Mouse (Mus musculus): Measurements from ENCODE around the gene 2300002M23Rik. TPM values are rescaled to one million over a fixed set of nuclear protein-coding genes. Genes with fewer than 3 reads are reported as not detected.

2300002M23Rik gene
- total and polyA plus RNA-seq, 3 experiments = not detected

DNA sequence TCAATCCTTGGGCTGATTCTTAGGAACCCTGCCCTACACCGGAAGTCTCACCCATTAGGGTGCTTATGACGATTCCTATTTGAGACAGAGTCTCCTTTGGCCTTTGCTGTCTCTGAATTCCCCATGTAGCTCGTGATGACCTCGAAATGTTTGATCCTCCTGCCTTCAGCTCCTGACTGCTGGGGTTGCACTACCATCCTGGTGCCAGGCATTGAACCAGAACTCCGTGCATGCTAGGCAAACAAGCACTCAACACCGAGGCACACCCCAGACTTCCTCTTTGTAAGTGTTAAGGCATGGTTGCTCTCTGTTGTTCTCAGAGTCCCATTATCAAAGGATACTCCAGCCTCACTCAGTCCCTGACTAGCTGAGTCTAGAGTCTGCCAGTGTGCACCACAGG lies 23.2 kb upstream of the 2300002M23Rik start:
- H3K36me3 ChIP-seq (ENCODE audit: control insufficient read depth, insufficient read depth, low read length) = no peaks in the 10 kb centered on the region
- H3K4me3 ChIP-seq = no peak overlapping the region
- H3K27me3 ChIP-seq (ENCODE audit: control insufficient read depth, insufficient read depth, low read length) = no peaks in the 10 kb centered on the region
- no peak overlapping the region for H3K9ac ChIP-seq (ENCODE audit: low read depth, low read length)
- no peak overlapping the region for H3K27ac ChIP-seq
- peaks cover 3% of the 10 kb centered on the region for H3K4me1 ChIP-seq (ENCODE audit: control insufficient read depth, insufficient read depth, low read length)
- WGBS = 55% methylated on average over 6 of the region's 6 CpGs
- intact Hi-C loops (cut with DNase I) = loop anchor here (2.0 kb wide), 1 partner anchor 35 kb away; no protein-coding TSS in a partner anchor
- no peak for DNase-seq
- TF ChIP-seq POLR2A (IDR thresholded peaks at IDR 0.05; ENCODE audit: insufficient read depth, low read depth, low read length) = no peak
- no peak for TF ChIP-seq CTCF (IDR thresholded peaks at IDR 0.05)
- H3K79me2 ChIP-seq (replicated peaks; ENCODE audit: control insufficient read depth, insufficient read depth, low read length) = no peaks in the 10 kb centered on the region

GRCm38 (mm10) chr17:35544680-35545079 lies 22.6 kb upstream of the 2300002M23Rik start:
- no peak overlapping the region for H3K9ac ChIP-seq (ENCODE audit: low read depth, low read length)
- DNase-seq = peak; percentile 42 to 70
- TF ChIP-seq EP300 (IDR thresholded peaks at IDR 0.05; ENCODE audit: insufficient read depth, low read depth, low read length) (no peak), CTCF (IDR thresholded peaks at IDR 0.05) (peak; percentile 93)
- no peak overlapping the region for H3K4me3 ChIP-seq
- H3K27me3 ChIP-seq (ENCODE audit: control insufficient read depth, insufficient read depth, low read length) = no peaks in the 10 kb centered on the region
- H3K36me3 ChIP-seq (ENCODE audit: control insufficient read depth, insufficient read depth, low read length) = no peaks in the 10 kb centered on the region
- intact Hi-C loops (cut with DNase I) = loop anchor here (2.0 kb wide), 1 partner anchor 34 kb away; no protein-coding TSS in a partner anchor
- H3K4me1 ChIP-seq (ENCODE audit: control insufficient read depth, insufficient read depth, low read length) = peaks cover 3% of the 10 kb centered on the region
- H3K27ac ChIP-seq = no peak overlapping the region
- WGBS = 36% methylated on average over 6 of the region's 6 CpGs
- no peaks in the 10 kb centered on the region for H3K79me2 ChIP-seq (replicated peaks; ENCODE audit: control insufficient read depth, insufficient read depth, low read length)

DNA sequence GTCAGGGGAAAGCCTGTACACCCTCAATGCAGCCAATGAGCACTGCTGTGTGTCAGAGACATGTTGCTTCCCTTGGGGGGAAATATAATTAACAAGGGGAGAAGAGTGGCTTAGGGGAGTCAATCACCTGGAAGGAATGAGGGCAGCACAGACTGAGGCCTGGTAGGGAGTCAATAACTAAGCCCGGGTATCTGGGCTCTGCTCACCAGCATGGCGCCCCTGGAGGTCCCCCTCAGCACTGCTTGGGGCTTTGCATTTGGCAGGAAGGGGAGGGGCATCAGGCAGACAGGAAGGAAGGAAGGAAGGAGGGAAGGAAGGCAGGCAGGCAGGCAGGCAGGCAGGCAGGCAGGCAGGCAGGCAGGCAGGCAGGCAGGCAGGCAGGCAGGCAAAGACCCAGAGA lies 19.8 kb upstream of the 2300002M23Rik start:
- no peak for DNase-seq
- Histone ChIP-seq H3K9ac (ENCODE audit: low read depth, low read length) (no peak overlapping the region), H3K4me3 (no peak overlapping the region), H3K4me1 (ENCODE audit: control insufficient read depth, insufficient read depth, low read length) (peaks cover 3% of the 10 kb centered on the region), H3K27ac (no peak overlapping the region), H3K36me3 (ENCODE audit: control insufficient read depth, insufficient read depth, low read length) (no peaks in the 10 kb centered on the region), H3K27me3 (ENCODE audit: control insufficient read depth, insufficient read depth, low read length) (no peaks in the 10 kb centered on the region), H3K79me2 (replicated peaks; ENCODE audit: control insufficient read depth, insufficient read depth, low read length) (no peaks in the 10 kb centered on the region)
- intact Hi-C loops (cut with DNase I) = no loop called here
- 73% methylated on average over 2 of the region's 2 CpGs for WGBS
- no peak for TF ChIP-seq CTCF (IDR thresholded peaks at IDR 0.05)
- TF ChIP-seq EP300 (IDR thresholded peaks at IDR 0.05; ENCODE audit: insufficient read depth, low read depth, low read length) = no peak
- no peak for TF ChIP-seq POLR2A (IDR thresholded peaks at IDR 0.05; ENCODE audit: insufficient read depth, low read depth, low read length)

DNA sequence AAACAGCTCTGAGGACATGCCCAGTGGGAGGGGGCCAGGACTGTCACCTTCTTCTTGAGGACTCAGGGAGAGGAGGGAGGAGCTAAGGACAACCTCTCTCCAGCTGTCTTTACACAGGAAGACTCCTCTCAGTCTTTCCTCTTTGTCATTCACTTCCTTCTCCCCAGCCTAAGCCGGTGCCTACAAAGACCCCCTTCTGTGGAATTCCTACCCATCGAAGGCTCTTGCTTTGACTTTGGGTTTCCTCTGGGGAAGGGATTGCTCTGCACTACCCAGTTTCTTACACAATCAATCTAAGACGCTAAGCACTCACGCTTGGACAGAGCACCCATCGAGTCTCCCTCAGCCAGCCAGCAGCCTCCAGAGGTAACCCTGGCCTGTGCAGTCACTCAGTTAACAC lies 18.6 kb upstream of the 2300002M23Rik start:
- H3K79me2 ChIP-seq (replicated peaks; ENCODE audit: control insufficient read depth, insufficient read depth, low read length) = no peaks in the 10 kb centered on the region
- TF ChIP-seq POLR2A (IDR thresholded peaks at IDR 0.05; ENCODE audit: insufficient read depth, low read depth, low read length) = no peak
- no peak for TF ChIP-seq EP300 (IDR thresholded peaks at IDR 0.05; ENCODE audit: insufficient read depth, low read depth, low read length)
- no peak for TF ChIP-seq CTCF (IDR thresholded peaks at IDR 0.05)
- intact Hi-C loops (cut with DNase I) = no loop called here
- H3K36me3 ChIP-seq (ENCODE audit: control insufficient read depth, insufficient read depth, low read length) = no peaks in the 10 kb centered on the region
- peaks cover 3% of the 10 kb centered on the region for H3K4me1 ChIP-seq (ENCODE audit: control insufficient read depth, insufficient read depth, low read length)
- no peaks in the 10 kb centered on the region for H3K27me3 ChIP-seq (ENCODE audit: control insufficient read depth, insufficient read depth, low read length)
- H3K4me3 ChIP-seq = no peak overlapping the region
- H3K9ac ChIP-seq (ENCODE audit: low read depth, low read length) = no peak overlapping the region
- DNase-seq = no peak
- WGBS = 30% methylated on average over 5 of the region's 5 CpGs
- peak overlapping the region; percentile 86 for H3K27ac ChIP-seq

- no peaks in the 10 kb centered on the region for H3K36me3 ChIP-seq (ENCODE audit: control insufficient read depth, insufficient read depth, low read length)
- intact Hi-C loops (cut with DNase I) = no loop called here
- H3K4me3 ChIP-seq = peak overlapping the region; percentile 19; the same call in 1 of the 2 replicates
- TF ChIP-seq CTCF (IDR thresholded peaks at IDR 0.05) (no peak), EP300 (IDR thresholded peaks at IDR 0.05; ENCODE audit: insufficient read depth, low read depth, low read length) (peak; percentile 71; the same call in 1 of the 2 replicates), POLR2A (IDR thresholded peaks at IDR 0.05; ENCODE audit: insufficient read depth, low read depth, low read length) (no peak)
- no peaks in the 10 kb centered on the region for H3K27me3 ChIP-seq (ENCODE audit: control insufficient read depth, insufficient read depth, low read length)
- DNase-seq = peak; percentile 82 to 87
- H3K79me2 ChIP-seq (replicated peaks; ENCODE audit: control insufficient read depth, insufficient read depth, low read length) = no peaks in the 10 kb centered on the region
- H3K9ac ChIP-seq (ENCODE audit: low read depth, low read length) = peak overlapping the region; percentile 24; the same call in 1 of the 2 replicates
- WGBS = 13% methylated on average over 15 of the region's 15 CpGs
- H3K27ac ChIP-seq = peak overlapping the region; percentile 86
- H3K4me1 ChIP-seq (ENCODE audit: control insufficient read depth, insufficient read depth, low read length) = peaks cover 3% of the 10 kb centered on the region
Observed at GRCm38 (mm10) chr17:35549437-35550142, 17.7 kb upstream of the 2300002M23Rik start.

- Histone ChIP-seq H3K4me3 (peak overlapping the region; percentile 19; the same call in 1 of the 2 replicates), H3K27ac (peak overlapping the region; percentile 86), H3K4me1 (ENCODE audit: control insufficient read depth, insufficient read depth, low read length) (peaks cover 3% of the 10 kb centered on the region), H3K36me3 (ENCODE audit: control insufficient read depth, insufficient read depth, low read length) (no peaks in the 10 kb centered on the region), H3K9ac (ENCODE audit: low read depth, low read length) (no peak overlapping the region), H3K27me3 (ENCODE audit: control insufficient read depth, insufficient read depth, low read length) (no peaks in the 10 kb centered on the region), H3K79me2 (replicated peaks; ENCODE audit: control insufficient read depth, insufficient read depth, low read length) (no peaks in the 10 kb centered on the region)
- TF ChIP-seq EP300 (IDR thresholded peaks at IDR 0.05; ENCODE audit: insufficient read depth, low read depth, low read length) (no peak), CTCF (IDR thresholded peaks at IDR 0.05) (peak; percentile 45)
- no peak for DNase-seq
- intact Hi-C loops (cut with DNase I) = no loop called here
- 92% methylated on average over 4 of the region's 4 CpGs for WGBS
Observed at GRCm38 (mm10) chr17:35550143-35550494, 17.1 kb upstream of the 2300002M23Rik start.
